Mouse (Mus musculus) heart, adult 2 months (tissue): Measurements from ENCODE around the gene Pim1. TPM values are rescaled to one million over a fixed set of nuclear protein-coding genes. Genes with fewer than 3 reads are reported as not detected.

Source experiments
- DNase-seq, 2 experiments: peaks; one replicate each; pipeline ENCODE4 v3.0.0; 2021
- H3K27ac ChIP-seq: fragments of 200-600 bp; 2 replicates; pipeline ENCODE4 v1.8.1; 2022
- H3K27me3 ChIP-seq: fragments of 200-500 bp; 2 replicates; pipeline ENCODE4 v1.6.1; 2012; ENCODE audit warnings: mild to moderate bottlenecking, low read length, inconsistent platforms, mixed read lengths; ENCODE audit not compliant: control insufficient read depth, insufficient read depth
- H3K36me3 ChIP-seq: fragments of 200-500 bp; 2 replicates; pipeline ENCODE4 v1.6.1; 2012; ENCODE audit warnings: low read length, inconsistent platforms; ENCODE audit not compliant: control insufficient read depth, insufficient read depth
- H3K4me1 ChIP-seq: fragments of 200-500 bp; 2 replicates; pipeline ENCODE4 v1.6.1; 2011; ENCODE audit warnings: low read length; ENCODE audit not compliant: control insufficient read depth, insufficient read depth
- H3K4me3 ChIP-seq: fragments of 200-600 bp; 2 replicates; pipeline ENCODE4 v1.8.1; 2022
- H3K79me2 ChIP-seq: fragments of 200-500 bp; replicated peaks from 2 replicates; pipeline ENCODE4 v1.6.1; 2012; ENCODE audit warnings: mild to moderate bottlenecking, inconsistent platforms, low read length, moderate library complexity, mixed read lengths; ENCODE audit not compliant: control insufficient read depth, insufficient read depth
- H3K9ac ChIP-seq: fragments of 200-500 bp; 2 replicates; pipeline ENCODE4 v1.6.1; 2012; ENCODE audit warnings: low read depth, mild to moderate bottlenecking, control low read depth, inconsistent platforms, low read length, mixed read lengths
- CTCF ChIP-seq: fragments of 200-600 bp; IDR thresholded peaks from 2 replicates; pipeline ENCODE4 v1.8.1; 2022; ENCODE audit warnings: antibody characterized with exemption, mild to moderate bottlenecking, moderate library complexity
- EP300 ChIP-seq: fragments of 200-500 bp; IDR thresholded peaks from 2 replicates; pipeline ENCODE4 v1.6.1; 2011; ENCODE audit warnings: low read depth, low read length, control low read depth; ENCODE audit not compliant: insufficient read depth
- POLR2A ChIP-seq: fragments of 200-500 bp; IDR thresholded peaks from 2 replicates; pipeline ENCODE4 v1.6.1; 2011; ENCODE audit warnings: mild to moderate bottlenecking, low read depth, low read length, control low read depth; ENCODE audit not compliant: insufficient read depth
- WGBS: fragments of 180-500 bp; shearing (Covaris S2); methylation state at CpG from one replicate; pipeline ENCODE4 v1.1.7; 2018; 5-methylcytosine and 5-hydroxymethylcytosine counted together
- intact Hi-C: fragments of 180-260 bp; cut with DNase I; formaldehyde crosslinking; loops from one replicate; pipeline ENCODE4 v1.15.1; 2025
- polyA plus RNA-seq: library from polyadenylated mRNA; depleted of rRNA; stranded (reverse); fragments of >200 nt; gene quantifications from 2 replicates; pipeline ENCODE4 v1.2.3, GENCODE M21; 2012
- total RNA-seq, 2 experiments: library from RNA; stranded (reverse); gene quantifications; 2 replicates each; pipeline ENCODE4 v1.2.3; 2021

Pim1 gene
- total and polyA plus RNA-seq, 3 experiments: 17.2 to 24.6 (median 20.5) TPM

- peak overlapping the region; percentile 56 for H3K27ac ChIP-seq
- DNase-seq: no peak
- no peak for TF ChIP-seq POLR2A
- no peak for TF ChIP-seq EP300
- TF ChIP-seq CTCF: no peak
- 15% methylated on average over 32 of the region's 32 CpGs for WGBS
- no peaks in the 10 kb centered on the region for H3K79me2 ChIP-seq
- H3K4me1 ChIP-seq: peaks cover 5% of the 10 kb centered on the region
- H3K27me3 ChIP-seq: no peaks in the 10 kb centered on the region
- intact Hi-C loops: no loop called here
- no peaks in the 10 kb centered on the region for H3K36me3 ChIP-seq
- no peak overlapping the region for H3K9ac ChIP-seq
- peak overlapping the region; percentile 39 for H3K4me3 ChIP-seq
Measured at GRCm38 (mm10) chr17:29502669-29503665, 12.4 kb downstream of the Pim1 start.

- H3K27me3 ChIP-seq: no peaks in the 10 kb centered on the region
- H3K79me2 ChIP-seq: no peaks in the 10 kb centered on the region
- DNase-seq: no peak
- WGBS: 80% methylated on average over 5 of the region's 5 CpGs
- TF ChIP-seq POLR2A (no peak), CTCF (peak; percentile 61)
- no peak overlapping the region; the same call in 1 of the 2 replicates for H3K4me3 ChIP-seq
- H3K27ac ChIP-seq: no peak overlapping the region
- intact Hi-C loops: no loop called here
- H3K4me1 ChIP-seq: peaks cover 4% of the 10 kb centered on the region
- H3K36me3 ChIP-seq: no peaks in the 10 kb centered on the region
- H3K9ac ChIP-seq: no peak overlapping the region
Measured at GRCm38 (mm10) chr17:29503700-29504099, 13.1 kb downstream of the Pim1 start.

DNA sequence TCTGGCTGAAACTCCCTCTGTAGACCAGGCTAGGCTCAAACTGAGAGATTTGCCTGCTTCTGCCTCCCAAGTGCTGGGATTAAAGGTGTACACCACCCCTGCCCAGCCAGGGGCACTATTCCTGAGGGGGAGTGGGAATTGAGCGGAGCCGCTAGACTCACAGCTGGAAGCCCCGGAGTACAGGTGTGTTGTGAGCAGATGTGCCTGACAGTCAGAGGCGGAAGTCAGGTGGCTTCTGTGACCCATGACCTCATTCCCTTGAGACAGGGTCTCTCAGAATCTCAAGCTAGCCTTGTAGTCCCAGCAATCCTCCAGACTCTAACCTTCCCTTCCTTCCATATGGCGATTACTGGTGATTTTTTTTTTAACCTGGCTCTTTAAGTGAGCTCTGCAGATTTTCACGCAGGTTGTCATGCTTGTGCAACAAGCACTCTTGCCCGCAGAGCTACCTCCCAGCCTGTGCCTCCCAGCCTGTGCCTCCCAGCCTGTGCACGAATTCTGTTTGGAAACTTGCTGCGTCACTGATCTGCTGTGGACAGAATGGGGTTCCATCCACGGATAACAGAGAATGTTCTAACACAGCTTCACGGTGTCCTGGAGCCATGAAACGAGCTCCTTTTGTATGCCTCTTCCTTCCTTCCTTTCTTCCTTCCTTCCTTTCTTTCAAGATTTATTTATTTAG is 18.5 kb downstream of the Pim1 start:
- no peak for DNase-seq
- Histone ChIP-seq H3K79me2 (no peaks in the 10 kb centered on the region), H3K27ac (no peak overlapping the region), H3K4me1 (peaks cover 1% of the 10 kb centered on the region; the same call in 1 of the 2 replicates), H3K36me3 (no peaks in the 10 kb centered on the region), H3K27me3 (no peaks in the 10 kb centered on the region), H3K9ac (no peak overlapping the region), H3K4me3 (no peak overlapping the region)
- no peak for TF ChIP-seq EP300
- no peak for TF ChIP-seq CTCF
- TF ChIP-seq POLR2A: no peak
- intact Hi-C loops: no loop called here
- WGBS: 69% methylated on average over 12 of the region's 12 CpGs

DNA sequence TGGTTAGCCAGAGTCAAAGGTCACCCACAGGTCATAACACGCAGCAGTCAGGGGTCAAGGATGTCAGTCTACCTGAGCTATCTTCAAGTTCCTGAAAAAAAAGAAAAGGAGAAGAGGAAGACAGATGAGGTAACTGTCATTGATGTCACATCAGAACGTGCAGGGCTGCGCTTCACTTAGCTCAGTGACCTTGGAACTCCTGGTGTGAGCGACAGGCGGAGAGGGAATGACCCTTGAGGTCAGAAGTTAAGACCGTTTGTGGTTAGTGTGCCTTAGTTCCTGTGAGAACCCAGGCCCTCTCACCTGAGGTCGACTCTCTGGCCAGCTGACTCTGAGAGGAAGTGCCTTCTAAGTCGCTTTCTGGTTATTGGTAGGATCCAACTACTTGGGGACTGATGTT is 20.1 kb downstream of the Pim1 start:
- WGBS: 73% methylated on average over 8 of the region's 8 CpGs
- Histone ChIP-seq H3K79me2 (no peaks in the 10 kb centered on the region), H3K27me3 (no peaks in the 10 kb centered on the region), H3K27ac (no peak overlapping the region), H3K36me3 (no peaks in the 10 kb centered on the region), H3K4me3 (no peak overlapping the region), H3K9ac (no peak overlapping the region), H3K4me1 (peaks cover 1% of the 10 kb centered on the region; the same call in 1 of the 2 replicates)
- no peak for DNase-seq
- intact Hi-C loops: loop anchor here (5.0 to 10.0 kb wide), 2 partner anchors 253 to 336 kb away; no protein-coding TSS in a partner anchor
- TF ChIP-seq EP300 (no peak), CTCF (no peak), POLR2A (no peak)

DNA sequence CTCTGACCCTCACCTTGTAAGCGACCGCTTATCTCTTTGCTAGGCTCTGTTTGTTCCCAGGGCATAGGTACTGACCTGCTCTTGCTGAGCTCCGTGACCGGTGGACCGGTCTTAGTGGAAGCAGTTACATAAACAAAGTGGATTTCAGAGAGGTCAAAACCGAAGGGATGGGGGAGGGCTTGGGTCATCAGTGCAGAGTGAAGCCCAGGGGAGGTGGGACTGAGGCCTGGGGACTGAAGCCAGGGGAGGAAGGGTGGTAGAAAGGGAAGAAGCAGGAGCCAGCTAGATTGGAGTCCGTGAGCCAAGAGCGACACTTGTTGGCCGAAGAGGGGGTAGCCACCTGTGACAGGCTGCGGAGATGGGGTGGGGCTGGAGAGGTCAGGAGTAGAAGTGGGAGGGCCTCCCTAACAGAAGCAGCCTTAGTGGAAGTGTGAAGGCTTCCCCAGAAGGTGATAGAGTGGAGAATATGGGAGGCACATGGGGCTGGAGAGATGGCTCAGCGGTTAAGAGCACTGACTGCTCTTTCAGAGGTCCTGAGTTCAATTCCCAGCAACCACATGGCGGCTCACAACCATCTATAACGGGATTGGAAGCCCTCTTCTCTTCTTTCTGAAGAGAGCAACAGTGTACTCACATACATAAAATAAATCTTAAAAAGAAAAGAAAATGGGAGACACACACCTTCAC is 22.6 kb downstream of the Pim1 start:
- Histone ChIP-seq H3K27me3 (no peaks in the 10 kb centered on the region), H3K4me1 (peaks cover 1% of the 10 kb centered on the region; the same call in 1 of the 2 replicates), H3K79me2 (no peaks in the 10 kb centered on the region), H3K27ac (no peak overlapping the region), H3K4me3 (no peak overlapping the region), H3K9ac (no peak overlapping the region), H3K36me3 (no peaks in the 10 kb centered on the region)
- intact Hi-C loops: loop anchor here (5.0 to 10.0 kb wide), 2 partner anchors 256 to 338 kb away; no protein-coding TSS in a partner anchor
- 44% methylated on average over 13 of the region's 13 CpGs for WGBS
- DNase-seq: peak; percentile 73 to 74
- TF ChIP-seq CTCF (peak; percentile 80), EP300 (peak; percentile 78; the same call in 1 of the 2 replicates), POLR2A (no peak)
